Mouse (Mus musculus): ENCODE data around the gene Snd1. TPM values are rescaled to one million over a fixed set of nuclear protein-coding genes. Genes with fewer than 3 reads are reported as not detected.

The Snd1 gene
- polyA plus RNA-seq, 1 experiment from 2014 or later = 127 TPM

GRCm38 (mm10) chr6:28749224-28749623, 274.3 kb downstream of the Snd1 start:
- Histone ChIP-seq H3K9me3 (ENCODE audit: control insufficient read depth, low read length) (no peaks in the 10 kb centered on the region), H3K27ac (ENCODE audit: low read depth, low read length) (no peak overlapping the region), H3K4me3 (ENCODE audit: low read length) (no peak overlapping the region), H3K36me3 (ENCODE audit: control insufficient read depth, insufficient read depth, low read length) (peaks cover 7% of the 10 kb centered on the region; the same call in 1 of the 2 replicates), H3K4me2 (replicated peaks; ENCODE audit: low read depth, low read length) (no peak overlapping the region), H3K4me1 (ENCODE audit: control insufficient read depth, insufficient read depth, low read length) (0 out of 2 replicates have a peak, but pooled peaks cover 11% of the 10 kb centered on the region), H3K27me3 (ENCODE audit: control insufficient read depth, insufficient read depth, low read length) (no peaks in the 10 kb centered on the region), H3K9ac (ENCODE audit: low read depth, low read length) (no peak overlapping the region)
- WGBS = 70% methylated on average over 3 of the region's 3 CpGs
- no peak for ATAC-seq (ENCODE audit: low FRiP score, low TSS enrichment)

- H3K9me3 ChIP-seq (ENCODE audit: control insufficient read depth, low read length) = no peaks in the 10 kb centered on the region
- no peaks in the 10 kb centered on the region for H3K27me3 ChIP-seq (ENCODE audit: control insufficient read depth, insufficient read depth, low read length)
- no peak overlapping the region for H3K4me2 ChIP-seq (replicated peaks; ENCODE audit: low read depth, low read length)
- no peak overlapping the region; the same call in 1 of the 2 replicates for H3K27ac ChIP-seq (ENCODE audit: low read depth, low read length)
- H3K4me1 ChIP-seq (ENCODE audit: control insufficient read depth, insufficient read depth, low read length) = 0 out of 2 replicates have a peak, but pooled peaks cover 11% of the 10 kb centered on the region
- WGBS = 64% methylated on average over 3 of the region's 3 CpGs
- no peak overlapping the region for H3K9ac ChIP-seq (ENCODE audit: low read depth, low read length)
- no peak for ATAC-seq (ENCODE audit: low FRiP score, low TSS enrichment)
- H3K4me3 ChIP-seq (ENCODE audit: low read length) = no peak overlapping the region
- peaks cover 5% of the 10 kb centered on the region; the same call in 1 of the 2 replicates for H3K36me3 ChIP-seq (ENCODE audit: control insufficient read depth, insufficient read depth, low read length)
Measured at GRCm38 (mm10) chr6:28751186-28751585, 276.2 kb downstream of the Snd1 start.

GRCm38 (mm10) chr6:28753217-28753616, 278.3 kb downstream of the Snd1 start:
- 96% methylated on average over 5 of the region's 5 CpGs for WGBS
- Histone ChIP-seq H3K27me3 (ENCODE audit: control insufficient read depth, insufficient read depth, low read length) (no peaks in the 10 kb centered on the region), H3K4me2 (replicated peaks; ENCODE audit: low read depth, low read length) (no peak overlapping the region), H3K9me3 (ENCODE audit: control insufficient read depth, low read length) (no peaks in the 10 kb centered on the region), H3K9ac (ENCODE audit: low read depth, low read length) (no peak overlapping the region), H3K36me3 (ENCODE audit: control insufficient read depth, insufficient read depth, low read length) (no peaks in the 10 kb centered on the region), H3K4me1 (ENCODE audit: control insufficient read depth, insufficient read depth, low read length) (0 out of 2 replicates have a peak, but pooled peaks cover 5% of the 10 kb centered on the region), H3K27ac (ENCODE audit: low read depth, low read length) (no peak overlapping the region), H3K4me3 (ENCODE audit: low read length) (no peak overlapping the region)
- no peak for ATAC-seq (ENCODE audit: low FRiP score, low TSS enrichment)

GRCm38 (mm10) chr6:28753681-28754080, 278.7 kb downstream of the Snd1 start:
- no peak overlapping the region for H3K27ac ChIP-seq (ENCODE audit: low read depth, low read length)
- H3K4me2 ChIP-seq (replicated peaks; ENCODE audit: low read depth, low read length) = no peak overlapping the region
- H3K4me1 ChIP-seq (ENCODE audit: control insufficient read depth, insufficient read depth, low read length) = 0 out of 2 replicates have a peak, but pooled peaks cover under 1% of the 10 kb centered on the region
- no peak for ATAC-seq (ENCODE audit: low FRiP score, low TSS enrichment)
- 89% methylated on average over 5 of the region's 5 CpGs for WGBS
- no peaks in the 10 kb centered on the region for H3K36me3 ChIP-seq (ENCODE audit: control insufficient read depth, insufficient read depth, low read length)
- H3K9ac ChIP-seq (ENCODE audit: low read depth, low read length) = no peak overlapping the region
- H3K9me3 ChIP-seq (ENCODE audit: control insufficient read depth, low read length) = no peaks in the 10 kb centered on the region
- H3K27me3 ChIP-seq (ENCODE audit: control insufficient read depth, insufficient read depth, low read length) = no peaks in the 10 kb centered on the region
- no peak overlapping the region for H3K4me3 ChIP-seq (ENCODE audit: low read length)

GRCm38 (mm10) chr6:28754127-28754898, 279.4 kb downstream of the Snd1 start:
- Histone ChIP-seq H3K9me3 (ENCODE audit: control insufficient read depth, low read length) (no peaks in the 10 kb centered on the region), H3K4me2 (replicated peaks; ENCODE audit: low read depth, low read length) (no peak overlapping the region), H3K36me3 (ENCODE audit: control insufficient read depth, insufficient read depth, low read length) (no peaks in the 10 kb centered on the region), H3K4me3 (ENCODE audit: low read length) (no peak overlapping the region), H3K4me1 (ENCODE audit: control insufficient read depth, insufficient read depth, low read length) (no peaks in the 10 kb centered on the region), H3K27ac (ENCODE audit: low read depth, low read length) (no peak overlapping the region), H3K9ac (ENCODE audit: low read depth, low read length) (no peak overlapping the region), H3K27me3 (ENCODE audit: control insufficient read depth, insufficient read depth, low read length) (no peaks in the 10 kb centered on the region)
- ATAC-seq (ENCODE audit: low FRiP score, low TSS enrichment) = no peak
- 87% methylated on average over 6 of the region's 6 CpGs for WGBS

- H3K36me3 ChIP-seq (ENCODE audit: control insufficient read depth, insufficient read depth, low read length) = no peaks in the 10 kb centered on the region
- H3K27ac ChIP-seq (ENCODE audit: low read depth, low read length) = no peak overlapping the region
- H3K4me3 ChIP-seq (ENCODE audit: low read length) = no peak overlapping the region
- ATAC-seq (ENCODE audit: low FRiP score, low TSS enrichment) = no peak
- no peaks in the 10 kb centered on the region for H3K27me3 ChIP-seq (ENCODE audit: control insufficient read depth, insufficient read depth, low read length)
- no peaks in the 10 kb centered on the region for H3K4me1 ChIP-seq (ENCODE audit: control insufficient read depth, insufficient read depth, low read length)
- no peak overlapping the region for H3K4me2 ChIP-seq (replicated peaks; ENCODE audit: low read depth, low read length)
- H3K9ac ChIP-seq (ENCODE audit: low read depth, low read length) = no peak overlapping the region
- 82% methylated on average over 10 of the region's 10 CpGs for WGBS
- no peaks in the 10 kb centered on the region for H3K9me3 ChIP-seq (ENCODE audit: control insufficient read depth, low read length)
Measured at GRCm38 (mm10) chr6:28756306-28757018, 281.5 kb downstream of the Snd1 start.

- 57% methylated on average over 4 of the region's 4 CpGs for WGBS
- no peaks in the 10 kb centered on the region for H3K27me3 ChIP-seq (ENCODE audit: control insufficient read depth, insufficient read depth, low read length)
- H3K9me3 ChIP-seq (ENCODE audit: control insufficient read depth, low read length) = no peaks in the 10 kb centered on the region
- H3K4me2 ChIP-seq (replicated peaks; ENCODE audit: low read depth, low read length) = no peak overlapping the region
- H3K4me3 ChIP-seq (ENCODE audit: low read length) = no peak overlapping the region
- H3K9ac ChIP-seq (ENCODE audit: low read depth, low read length) = no peak overlapping the region
- no peaks in the 10 kb centered on the region for H3K36me3 ChIP-seq (ENCODE audit: control insufficient read depth, insufficient read depth, low read length)
- H3K27ac ChIP-seq (ENCODE audit: low read depth, low read length) = no peak overlapping the region
- ATAC-seq (ENCODE audit: low FRiP score, low TSS enrichment) = no peak
- H3K4me1 ChIP-seq (ENCODE audit: control insufficient read depth, insufficient read depth, low read length) = 0 out of 2 replicates have a peak, but pooled peaks cover 3% of the 10 kb centered on the region
Measured at GRCm38 (mm10) chr6:28758293-28758692, 283.4 kb downstream of the Snd1 start.

GRCm38 (mm10) chr6:28761728-28762127, 286.8 kb downstream of the Snd1 start:
- H3K27ac ChIP-seq (ENCODE audit: low read depth, low read length) = no peak overlapping the region
- WGBS = 40% methylated on average over 3 of the region's 3 CpGs

More at GRCm38 (mm10) chr6:28761728-28762127, 286.8 kb downstream of the Snd1 start:
- no peaks in the 10 kb centered on the region for H3K36me3 ChIP-seq (ENCODE audit: control insufficient read depth, insufficient read depth, low read length)
- no peak overlapping the region for H3K4me2 ChIP-seq (replicated peaks; ENCODE audit: low read depth, low read length)
- H3K4me3 ChIP-seq (ENCODE audit: low read length) = no peak overlapping the region
- no peak for ATAC-seq (ENCODE audit: low FRiP score, low TSS enrichment)
- no peak overlapping the region for H3K9ac ChIP-seq (ENCODE audit: low read depth, low read length)
- H3K27me3 ChIP-seq (ENCODE audit: control insufficient read depth, insufficient read depth, low read length) = no peaks in the 10 kb centered on the region
- H3K9me3 ChIP-seq (ENCODE audit: control insufficient read depth, low read length) = no peaks in the 10 kb centered on the region
- H3K4me1 ChIP-seq (ENCODE audit: control insufficient read depth, insufficient read depth, low read length) = peaks cover 11% of the 10 kb centered on the region; the same call in 1 of the 2 replicates
